Mouse (Mus musculus): Measurements from ENCODE around the gene Asb7.

GRCm38 (mm10) chr7:66724514-66724913 is 35.1 kb upstream of the Asb7 start:
- TF ChIP-seq ZC3H11A (IDR thresholded peaks at IDR 0.05; ENCODE audit: borderline replicate concordance, low read depth, low read length) (no peak), HCFC1 (IDR thresholded peaks at IDR 0.05; ENCODE audit: borderline replicate concordance, insufficient read depth, low read length) (no peak), CHD2 (IDR thresholded peaks at IDR 0.05; ENCODE audit: low read depth, low read length) (no peak), MAFK (IDR thresholded peaks at IDR 0.05; ENCODE audit: insufficient read depth, low read depth, low read length) (no peak), ZNF384 (IDR thresholded peaks at IDR 0.05; ENCODE audit: low read depth, low read length) (no peak)

Data from ES-E14 (cell line).